Mouse (Mus musculus): ENCODE results near the gene Iqck. TPM values are rescaled to one million over a fixed set of nuclear protein-coding genes. Genes with fewer than 3 reads are reported as not detected.

Gene Iqck
- polyA plus RNA-seq, 2 experiments, result 0.22 to 0.40 TPM

- no peak for DNase-seq (ENCODE audit: low read depth in 3 of 3, low spot score in 3 of 3)
Observed at GRCm38 (mm10) chr7:118910464-118910863, 54.9 kb downstream of the Iqck start.

GRCm38 (mm10) chr7:118911170-118911569 lies 55.6 kb downstream of the Iqck start:
- WGBS (ENCODE audit: insufficient replicate concordance), result 75% methylated on average over 2 of the region's 2 CpGs
- no peak overlapping the region for H3K27ac ChIP-seq
- H3K9ac ChIP-seq (replicated peaks), result no peak overlapping the region
- ATAC-seq (ENCODE audit: insufficient read depth) (no peak), DNase-seq (ENCODE audit: low read depth in 3 of 3, low spot score in 3 of 3) (no peak)
- no peak for TF ChIP-seq CTCF (IDR thresholded peaks at IDR 0.05; ENCODE audit: low read depth)
- no peak for TF ChIP-seq EP300 (IDR thresholded peaks at IDR 0.05; ENCODE audit: low read depth)
- H3K4me3 ChIP-seq (ENCODE audit: insufficient read depth in 1 of 2, low read depth in 2 of 2, low read length in 2 of 2), result no peak overlapping the region
- no peaks in the 10 kb centered on the region for H3K4me1 ChIP-seq (replicated peaks; ENCODE audit: control insufficient read depth in 2 of 2, insufficient read depth in 2 of 2, low read length in 1 of 2)
- H3K4me2 ChIP-seq (ENCODE audit: low read depth), result no peak overlapping the region
- H3K9me3 ChIP-seq (ENCODE audit: control insufficient read depth, low read length), result no peaks in the 10 kb centered on the region
- no peaks in the 10 kb centered on the region for H3K36me3 ChIP-seq (replicated peaks; ENCODE audit: control insufficient read depth, insufficient read depth, low read depth)
- no peaks in the 10 kb centered on the region for H3K27me3 ChIP-seq (ENCODE audit: control insufficient read depth, insufficient read depth, low read length)

More at GRCm38 (mm10) chr7:118910464-118910863, 54.9 kb downstream of the Iqck start:
- H3K9me3 ChIP-seq (ENCODE audit: control insufficient read depth, low read length), result no peaks in the 10 kb centered on the region
- no peaks in the 10 kb centered on the region for H3K4me1 ChIP-seq (replicated peaks; ENCODE audit: control insufficient read depth in 2 of 2, insufficient read depth in 2 of 2, low read length in 1 of 2)
- H3K4me3 ChIP-seq (ENCODE audit: insufficient read depth in 1 of 2, low read depth in 2 of 2, low read length in 2 of 2), result no peak overlapping the region
- no peak for TF ChIP-seq CTCF (IDR thresholded peaks at IDR 0.05; ENCODE audit: low read depth)
- no peak for TF ChIP-seq EP300 (IDR thresholded peaks at IDR 0.05; ENCODE audit: low read depth)
- no peak overlapping the region for H3K9ac ChIP-seq (replicated peaks)
- WGBS (ENCODE audit: insufficient replicate concordance), result 63% methylated on average over 2 of the region's 2 CpGs
- H3K27me3 ChIP-seq (ENCODE audit: control insufficient read depth, insufficient read depth, low read length), result no peaks in the 10 kb centered on the region
- H3K36me3 ChIP-seq (replicated peaks; ENCODE audit: control insufficient read depth, insufficient read depth, low read depth), result no peaks in the 10 kb centered on the region
- H3K4me2 ChIP-seq (ENCODE audit: low read depth), result no peak overlapping the region
- no peak overlapping the region for H3K27ac ChIP-seq
- ATAC-seq (ENCODE audit: insufficient read depth), result no peak

- H3K9ac ChIP-seq (replicated peaks), result no peak overlapping the region
- no peaks in the 10 kb centered on the region for H3K27me3 ChIP-seq (ENCODE audit: control insufficient read depth, insufficient read depth, low read length)
- 52% methylated on average over 7 of the region's 7 CpGs for WGBS (ENCODE audit: insufficient replicate concordance)
- no peak overlapping the region for H3K4me2 ChIP-seq (ENCODE audit: low read depth)
- DNase-seq (ENCODE audit: low read depth in 3 of 3, low spot score in 3 of 3) (no peak), ATAC-seq (ENCODE audit: insufficient read depth) (no peak)
- no peak for TF ChIP-seq CTCF (IDR thresholded peaks at IDR 0.05; ENCODE audit: low read depth)
- no peak for TF ChIP-seq EP300 (IDR thresholded peaks at IDR 0.05; ENCODE audit: low read depth)
- H3K4me3 ChIP-seq (ENCODE audit: insufficient read depth in 1 of 2, low read depth in 2 of 2, low read length in 2 of 2), result no peak overlapping the region
- no peaks in the 10 kb centered on the region for H3K9me3 ChIP-seq (ENCODE audit: control insufficient read depth, low read length)
- no peaks in the 10 kb centered on the region for H3K36me3 ChIP-seq (replicated peaks; ENCODE audit: control insufficient read depth, insufficient read depth, low read depth)
- no peaks in the 10 kb centered on the region for H3K4me1 ChIP-seq (replicated peaks; ENCODE audit: control insufficient read depth in 2 of 2, insufficient read depth in 2 of 2, low read length in 1 of 2)
- H3K27ac ChIP-seq, result no peak overlapping the region
Observed at GRCm38 (mm10) chr7:118911571-118911970, 56.0 kb downstream of the Iqck start.

DNA sequence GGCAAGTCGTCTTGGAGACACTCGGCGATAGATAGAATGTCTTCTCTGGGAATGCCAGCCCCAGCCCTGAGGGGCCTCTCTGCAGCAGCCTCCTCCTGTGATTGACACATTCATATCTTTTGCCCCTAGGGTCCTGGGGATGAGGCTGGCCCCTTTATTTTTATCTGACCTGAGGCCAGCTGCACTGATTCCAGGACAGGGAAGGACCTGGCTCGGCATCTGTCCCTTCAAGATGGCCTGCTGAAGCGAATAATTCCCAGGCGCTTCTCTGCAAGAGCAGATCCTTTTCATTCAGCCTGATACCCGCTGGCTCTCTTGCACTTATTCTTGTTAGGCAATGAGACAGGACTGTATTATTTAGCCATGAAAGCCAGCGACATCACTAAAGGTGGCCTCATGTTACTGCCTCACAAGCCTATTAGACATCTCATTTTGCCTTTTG lies 56.5 kb downstream of the Iqck start:
- Histone ChIP-seq H3K4me2 (ENCODE audit: low read depth) (no peak overlapping the region), H3K9ac (replicated peaks) (no peak overlapping the region), H3K27ac (no peak overlapping the region), H3K36me3 (replicated peaks; ENCODE audit: control insufficient read depth, insufficient read depth, low read depth) (no peaks in the 10 kb centered on the region), H3K9me3 (ENCODE audit: control insufficient read depth, low read length) (no peaks in the 10 kb centered on the region), H3K27me3 (ENCODE audit: control insufficient read depth, insufficient read depth, low read length) (no peaks in the 10 kb centered on the region), H3K4me3 (ENCODE audit: insufficient read depth in 1 of 2, low read depth in 2 of 2, low read length in 2 of 2) (no peak overlapping the region), H3K4me1 (replicated peaks; ENCODE audit: control insufficient read depth in 2 of 2, insufficient read depth in 2 of 2, low read length in 1 of 2) (no peaks in the 10 kb centered on the region)
- no peak for TF ChIP-seq CTCF (IDR thresholded peaks at IDR 0.05; ENCODE audit: low read depth)
- no peak for TF ChIP-seq EP300 (IDR thresholded peaks at IDR 0.05; ENCODE audit: low read depth)
- DNase-seq (ENCODE audit: low read depth in 3 of 3, low spot score in 3 of 3), result no peak
- no peak for ATAC-seq (ENCODE audit: insufficient read depth)
- 59% methylated on average over 8 of the region's 8 CpGs for WGBS (ENCODE audit: insufficient replicate concordance)

GRCm38 (mm10) chr7:118914561-118915165 lies 59.1 kb downstream of the Iqck start:
- no peak for TF ChIP-seq CTCF (IDR thresholded peaks at IDR 0.05; ENCODE audit: low read depth)
- TF ChIP-seq EP300 (IDR thresholded peaks at IDR 0.05; ENCODE audit: low read depth), result no peak
- WGBS (ENCODE audit: insufficient replicate concordance), result 47% methylated on average over 7 of the region's 7 CpGs

More at GRCm38 (mm10) chr7:118914561-118915165, 59.1 kb downstream of the Iqck start:
- Histone ChIP-seq H3K27me3 (ENCODE audit: control insufficient read depth, insufficient read depth, low read length) (no peaks in the 10 kb centered on the region), H3K4me1 (replicated peaks; ENCODE audit: control insufficient read depth in 2 of 2, insufficient read depth in 2 of 2, low read length in 1 of 2) (no peaks in the 10 kb centered on the region), H3K4me2 (ENCODE audit: low read depth) (no peak overlapping the region), H3K36me3 (replicated peaks; ENCODE audit: control insufficient read depth, insufficient read depth, low read depth) (no peaks in the 10 kb centered on the region), H3K27ac (no peak overlapping the region), H3K9me3 (ENCODE audit: control insufficient read depth, low read length) (no peaks in the 10 kb centered on the region), H3K4me3 (ENCODE audit: insufficient read depth in 1 of 2, low read depth in 2 of 2, low read length in 2 of 2) (no peak overlapping the region), H3K9ac (replicated peaks) (no peak overlapping the region)
- no peak for DNase-seq (ENCODE audit: low read depth in 3 of 3, low spot score in 3 of 3)
- no peak for ATAC-seq (ENCODE audit: insufficient read depth)

Measured in liver, embryonic 14.5 days (tissue).